Mouse (Mus musculus) embryo, embryonic 10.5 days (tissue): ENCODE data around the gene Scnn1a.
"Not testable (repeated sequence)": the region's sequence is repeated elsewhere in the genome, so short reads cannot be mapped to it uniquely, and the experiment has no call there.

ENCODE experiments used
- DNase-seq: peaks from one replicate; pipeline ENCODE4 v3.0.0-alpha.2; 2015; ENCODE audit warnings: low spot score

Gene Scnn1a

DNA sequence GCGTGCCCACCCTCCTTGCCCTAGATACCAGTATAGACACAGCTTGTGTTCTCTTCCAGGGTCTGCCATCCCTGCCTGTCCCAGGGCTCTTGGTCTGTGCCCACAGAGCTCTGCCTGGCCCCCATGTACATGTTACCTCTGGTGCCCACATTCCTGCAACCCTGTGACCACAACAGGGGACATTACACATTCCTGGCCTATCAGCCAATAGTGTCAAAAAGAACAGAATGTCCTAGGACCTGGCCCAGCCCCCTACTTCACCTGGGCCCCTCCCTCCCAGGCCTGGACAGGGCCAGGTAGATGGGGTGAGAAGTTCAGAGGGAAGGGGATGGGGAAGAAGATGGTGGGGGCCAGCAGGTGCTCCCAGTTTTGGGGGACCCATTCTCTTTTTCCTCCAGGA, at the start of gene Scnn1a:
Gene Scnn1a (plus strand): TSS at position 337 of the 400 bp plus-strand sequence.
- no peak for DNase-seq

DNA sequence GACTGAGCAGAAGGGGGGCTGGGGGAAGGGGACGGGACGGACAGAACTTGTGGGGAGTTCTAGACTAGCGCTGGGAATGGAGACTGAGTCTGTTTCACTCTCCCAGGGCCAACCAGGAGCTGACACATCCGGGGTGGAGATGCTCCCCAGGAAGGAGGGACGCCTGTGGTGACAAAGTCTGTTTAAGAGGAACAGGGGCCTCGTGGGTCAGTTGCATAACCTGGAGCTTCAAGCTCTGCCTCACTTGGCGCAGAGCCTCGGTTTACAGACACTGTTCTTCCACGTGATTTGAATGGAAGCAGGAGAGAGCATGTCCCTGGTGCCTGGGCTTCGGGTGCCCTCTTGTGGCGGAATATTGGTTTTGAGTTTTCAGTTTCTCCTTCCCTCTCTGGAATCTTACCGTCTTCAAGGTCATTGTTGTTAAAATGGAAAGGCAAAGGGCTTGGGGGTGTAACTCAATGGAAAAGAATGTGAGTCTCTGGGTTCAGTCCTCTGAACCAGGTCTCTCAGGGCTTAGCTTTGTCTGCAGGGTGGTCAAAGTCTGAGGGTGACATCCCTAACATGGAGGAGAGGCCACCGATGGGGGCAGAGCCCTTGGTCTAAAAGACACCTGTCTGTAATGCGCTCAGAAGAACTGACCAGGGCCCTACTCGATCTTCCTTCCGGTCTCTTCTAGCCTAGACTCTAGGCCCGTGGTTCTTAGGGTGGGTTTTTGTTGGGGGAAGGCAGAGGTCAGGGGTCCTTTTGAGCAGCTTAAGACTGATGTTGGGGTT, 48.8 kb upstream of the Scnn1a start:
- DNase-seq, result peak; percentile 94

DNA sequence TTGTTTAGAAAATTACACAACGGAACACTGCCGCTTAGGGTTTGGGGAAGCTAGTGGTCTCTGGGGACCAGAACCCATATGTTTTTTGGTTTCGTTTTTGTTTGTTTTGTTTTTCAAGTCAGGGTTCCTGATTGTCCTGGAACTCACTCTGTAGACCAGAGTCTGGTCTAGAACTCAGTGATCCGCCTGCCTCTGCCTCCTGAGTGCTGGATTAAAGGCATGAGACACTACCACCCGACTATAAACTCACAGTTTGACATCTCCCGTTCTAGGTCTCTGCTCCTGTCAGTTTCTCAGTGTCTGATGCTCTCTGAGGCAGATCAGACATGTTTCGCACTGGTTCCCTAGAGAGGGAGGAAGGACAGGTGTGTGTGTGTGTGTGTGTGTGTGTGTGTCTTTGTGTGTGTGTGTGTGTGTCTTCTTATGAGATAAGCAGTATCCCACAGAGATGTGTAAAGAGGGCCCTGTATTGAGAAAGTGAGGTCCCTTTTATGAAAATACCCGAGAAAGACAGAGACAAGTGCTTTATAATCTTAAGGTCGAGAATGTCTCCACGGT, 48.2 kb upstream of the Scnn1a start:
- no peak for DNase-seq

DNA sequence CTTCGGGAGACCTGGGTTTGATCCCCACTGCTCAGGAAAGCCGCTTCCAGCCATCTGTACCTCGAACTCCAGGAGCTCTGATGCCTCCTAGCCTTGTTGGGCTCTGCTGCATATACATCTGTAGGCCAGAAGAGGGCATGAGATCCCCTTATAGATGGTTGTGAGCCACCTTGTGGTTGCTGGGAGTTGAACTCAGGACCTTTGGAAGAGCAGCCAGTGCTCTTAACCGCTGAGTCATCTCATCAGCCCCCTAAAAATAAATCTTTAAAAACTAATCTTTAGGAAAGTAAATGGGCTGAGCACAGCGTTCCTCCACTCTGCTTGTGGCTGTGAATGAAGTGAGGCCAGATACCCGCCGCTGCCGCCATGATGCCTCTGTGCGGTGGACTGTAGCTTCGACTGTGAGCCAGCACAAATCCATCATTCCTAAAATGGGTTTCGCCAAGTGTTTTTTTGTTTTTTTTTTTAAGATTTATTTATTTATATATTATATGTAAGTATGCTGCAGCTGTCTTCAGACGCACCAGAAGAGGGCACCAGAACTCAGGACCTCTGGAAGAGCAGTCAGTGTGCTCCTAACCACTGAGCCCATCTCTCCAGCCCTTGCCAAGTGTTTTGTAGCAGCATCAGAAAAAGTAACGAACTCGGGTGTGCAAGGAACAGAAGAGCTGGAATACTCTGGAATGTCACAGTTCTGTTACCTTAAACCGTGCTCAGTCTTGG, 45.5 kb upstream of the Scnn1a start:
- peak; percentile 60 for DNase-seq

GRCm38 (mm10) chr6:125279729-125280128, 40.7 kb upstream of the Scnn1a start:
- DNase-seq, result no peak

- DNase-seq, result not testable (repeated sequence)
Observed at GRCm38 (mm10) chr6:125282721-125283120, 37.7 kb upstream of the Scnn1a start.

GRCm38 (mm10) chr6:125284250-125284649, 36.2 kb upstream of the Scnn1a start:
- peak; percentile 23 for DNase-seq

DNA sequence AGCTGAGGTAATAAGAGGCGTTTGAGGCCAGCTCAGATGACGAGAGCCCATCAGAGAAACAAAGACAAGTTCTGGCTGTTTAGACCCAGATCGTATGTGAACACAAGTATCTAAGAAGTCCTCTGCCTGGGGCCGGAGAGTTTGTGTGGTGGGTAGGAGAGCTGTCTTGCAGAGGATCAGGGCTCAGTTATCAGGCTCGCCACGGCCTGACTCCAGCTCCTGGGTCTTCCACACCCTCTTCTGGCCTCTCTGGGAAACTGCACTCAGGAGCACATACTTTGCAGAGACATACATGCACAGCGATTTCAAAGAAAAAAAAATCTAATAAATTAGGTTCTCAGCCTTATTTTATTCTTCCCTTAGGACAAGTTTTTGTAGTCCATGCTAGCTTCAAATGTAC, 35.7 kb upstream of the Scnn1a start:
- no peak for DNase-seq

- DNase-seq, result no peak
Observed at GRCm38 (mm10) chr6:125285890-125286289, 34.6 kb upstream of the Scnn1a start, which contains the start of gene Tuba3a. Gene Tuba3a, minus strand, starts transcription at chr6:125286042.

DNA sequence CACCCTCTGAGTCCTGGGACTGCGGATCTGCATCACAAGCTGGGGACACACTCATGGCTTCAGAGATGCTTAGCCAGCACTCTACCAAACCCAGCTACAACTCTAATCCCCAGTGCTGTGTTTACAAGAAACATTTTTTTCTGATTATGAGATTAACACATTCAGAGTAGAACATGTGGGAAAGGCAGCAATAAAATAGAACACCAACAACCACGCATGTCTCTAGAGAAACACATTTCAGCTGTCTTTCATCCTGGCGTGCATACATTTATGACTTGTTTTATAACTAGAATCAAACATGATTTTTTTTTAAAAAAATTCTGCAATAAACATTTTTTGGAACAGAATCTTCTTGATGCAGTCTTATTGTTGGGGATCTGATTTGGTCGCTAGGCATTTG, 33.5 kb upstream of the Scnn1a start:
- no peak for DNase-seq

GRCm38 (mm10) chr6:125288730-125289129, 31.7 kb upstream of the Scnn1a start:
- no peak for DNase-seq

DNA sequence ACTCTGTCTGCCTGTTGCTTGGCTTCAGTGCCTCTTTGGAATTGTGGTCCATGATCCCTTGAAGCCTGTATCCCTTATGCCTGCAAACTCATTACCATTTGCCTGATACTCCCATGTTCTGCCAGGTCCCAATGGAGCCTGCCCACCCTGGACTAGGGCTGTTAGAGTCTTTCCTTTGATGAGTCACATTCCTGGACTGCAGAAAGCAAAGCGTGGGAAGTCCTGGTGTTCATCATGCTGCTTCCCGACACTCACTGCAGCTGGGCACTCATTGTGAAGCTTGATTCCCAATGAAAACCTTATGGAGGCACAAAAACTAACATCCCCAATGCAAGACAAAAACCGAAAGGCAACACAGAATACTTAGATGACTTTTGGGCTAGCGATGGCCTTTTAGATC, 29.1 kb upstream of the Scnn1a start:
- no peak for DNase-seq

DNA sequence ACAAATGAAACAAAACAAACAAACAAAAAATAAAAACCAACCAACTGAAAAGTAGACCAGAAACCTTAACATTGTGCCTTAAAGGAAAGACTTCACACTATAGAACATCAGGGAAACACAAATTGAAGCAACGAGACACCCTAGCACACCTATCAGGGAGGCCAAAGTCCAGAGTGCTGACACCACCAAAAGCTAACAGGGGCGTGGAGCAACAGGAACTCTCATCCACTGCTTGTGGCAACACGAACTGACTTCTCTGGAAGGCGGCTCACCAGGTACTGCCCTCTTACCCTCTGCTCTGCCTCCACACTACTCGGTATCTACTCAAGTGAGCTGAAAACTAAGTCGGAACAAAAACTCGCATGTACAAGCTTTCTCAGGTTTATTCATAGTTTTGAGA, 28.2 kb upstream of the Scnn1a start:
- DNase-seq, result no peak

GRCm38 (mm10) chr6:125294049-125294448, 26.4 kb upstream of the Scnn1a start:
- DNase-seq, result no peak

- no peak for DNase-seq
Observed at GRCm38 (mm10) chr6:125297149-125297820, 23.2 kb upstream of the Scnn1a start.

- no peak for DNase-seq
Observed at GRCm38 (mm10) chr6:125300982-125301381, 19.5 kb upstream of the Scnn1a start.

DNA sequence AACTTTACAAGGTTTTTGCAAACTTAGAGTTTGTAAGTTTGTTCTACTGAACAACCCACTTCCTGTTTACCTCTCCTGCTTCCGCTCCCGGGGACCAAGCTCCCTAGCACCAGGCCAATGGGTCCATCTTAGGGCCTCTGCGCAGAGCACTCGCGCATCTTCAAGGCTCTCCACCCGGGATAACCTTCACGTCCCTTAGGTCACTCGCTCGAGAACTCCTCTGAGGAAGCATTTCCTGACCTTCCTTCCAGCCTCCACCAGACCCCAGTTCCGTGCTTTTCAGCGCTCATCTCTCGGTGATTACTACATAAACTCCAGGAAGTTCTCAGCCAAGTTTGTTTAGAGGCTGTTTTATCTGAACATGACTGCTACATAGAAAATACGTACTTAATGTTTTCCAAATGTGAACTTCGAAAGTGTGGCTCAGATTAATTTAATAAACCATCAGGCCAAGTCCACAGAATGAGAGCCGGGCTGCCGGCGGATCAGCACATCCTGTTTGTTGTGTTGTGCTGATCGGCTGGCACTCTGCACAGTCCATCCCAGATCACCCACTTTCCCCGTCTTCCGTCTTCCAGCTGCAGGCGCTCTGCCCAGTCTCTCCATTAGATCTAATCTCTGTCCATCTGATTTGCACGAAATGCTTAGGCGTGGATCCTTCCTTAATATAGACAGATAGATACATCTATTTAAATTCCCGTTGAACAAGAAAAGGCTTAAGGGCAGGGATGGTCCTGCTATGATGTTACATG, 18.1 kb upstream of the Scnn1a start:
- DNase-seq, result no peak

GRCm38 (mm10) chr6:125303242-125303641, 17.2 kb upstream of the Scnn1a start:
- DNase-seq, result no peak

DNA sequence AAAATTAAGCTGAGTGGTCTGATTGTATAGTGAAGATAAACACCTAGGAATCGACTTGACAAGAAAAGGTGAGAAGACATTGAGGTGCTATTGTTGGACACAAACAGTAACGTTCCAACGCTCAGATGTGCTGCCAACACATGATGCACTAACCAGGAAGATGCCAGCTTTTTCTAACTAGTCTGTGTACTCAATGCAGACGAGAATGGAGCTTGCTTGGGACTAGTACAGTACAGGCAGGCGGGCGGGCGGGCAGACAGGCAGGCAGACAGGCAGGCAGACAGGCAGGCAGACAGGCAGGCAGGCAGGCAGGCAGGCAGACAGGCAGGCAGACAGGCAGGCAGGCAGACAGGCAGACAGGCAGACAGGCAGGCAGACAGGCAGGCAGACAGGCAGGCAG, 16.1 kb upstream of the Scnn1a start:
- not testable (repeated sequence) for DNase-seq

- DNase-seq, result no peak
Observed at GRCm38 (mm10) chr6:125305465-125305864, 15.0 kb upstream of the Scnn1a start.

DNA sequence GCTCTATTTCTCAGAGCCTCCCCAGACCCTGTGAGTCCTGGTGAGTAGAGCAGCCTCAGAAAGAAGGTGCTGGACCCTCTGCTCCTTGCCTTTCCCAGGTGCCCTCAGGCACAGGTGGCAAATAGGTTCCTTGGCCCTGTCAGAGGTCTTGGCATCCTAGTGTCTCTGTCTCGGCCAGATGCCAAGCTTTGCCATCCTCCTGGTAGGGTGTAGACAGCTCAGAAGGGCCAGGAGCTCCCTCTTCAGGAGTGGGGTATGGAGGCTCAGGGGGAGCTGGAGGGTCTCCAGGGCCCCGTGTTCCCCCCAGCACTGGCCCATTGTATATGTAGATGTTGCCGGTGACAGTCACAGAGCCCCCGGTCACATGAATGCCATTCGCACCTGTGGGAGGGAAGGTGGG, 13.4 kb upstream of the Scnn1a start:
- DNase-seq, result no peak

- peak; percentile 65 for DNase-seq
Observed at GRCm38 (mm10) chr6:125308921-125309320, 11.5 kb upstream of the Scnn1a start.
